Mouse (Mus musculus): ENCODE data around the gene Rnpepl1. TPM values are rescaled to one million over a fixed set of nuclear protein-coding genes. Genes with fewer than 3 reads are reported as not detected.

Gene Rnpepl1
- polyA plus RNA-seq, 2 experiments = 39.9 to 51.7 TPM

- WGBS = 82% methylated on average over 3 of the region's 3 CpGs
- TF ChIP-seq POLR2A (IDR thresholded peaks at IDR 0.05; ENCODE audit: borderline replicate concordance, extremely low read depth, insufficient read depth, insufficient read length) = no peak
Measured at GRCm38 (mm10) chr1:92893896-92894295, 16.7 kb upstream of the Rnpepl1 start.

GRCm38 (mm10) chr1:92895089-92895488 lies 15.5 kb upstream of the Rnpepl1 start:
- DNase-seq (ENCODE audit: low spot score) = peak; percentile 84
- WGBS = 17% methylated on average over 3 of the region's 3 CpGs
- no peak overlapping the region for H3K27ac ChIP-seq (replicated peaks; ENCODE audit: low read depth, low read length)
- H3K36me3 ChIP-seq (ENCODE audit: control insufficient read depth, insufficient read depth, low read length) = no peaks in the 10 kb centered on the region
- no peaks in the 10 kb centered on the region for H3K9me3 ChIP-seq (ENCODE audit: control insufficient read depth, low read length)
- H3K27me3 ChIP-seq (ENCODE audit: control insufficient read depth, insufficient read depth, low read length) = no peaks in the 10 kb centered on the region
- TF ChIP-seq POLR2A (IDR thresholded peaks at IDR 0.05; ENCODE audit: borderline replicate concordance, extremely low read depth, insufficient read depth, insufficient read length) = no peak
- no peak overlapping the region for H3K4me2 ChIP-seq (replicated peaks; ENCODE audit: low read depth, low read length, severe bottlenecking)
- H3K4me1 ChIP-seq (ENCODE audit: control insufficient read depth, insufficient read depth, low read length) = no peaks in the 10 kb centered on the region
- no peak overlapping the region for H3K9ac ChIP-seq (ENCODE audit: low read depth, low read length, severe bottlenecking)
- ATAC-seq (ENCODE audit: low FRiP score, low read depth) = peak; percentile 70; the same call in 1 of the 2 replicates
- H3K4me3 ChIP-seq (replicated peaks; ENCODE audit: low read length) = no peak overlapping the region

More at GRCm38 (mm10) chr1:92893896-92894295, 16.7 kb upstream of the Rnpepl1 start:
- Histone ChIP-seq H3K4me1 (ENCODE audit: control insufficient read depth, insufficient read depth, low read length) (no peaks in the 10 kb centered on the region), H3K9ac (ENCODE audit: low read depth, low read length, severe bottlenecking) (no peak overlapping the region), H3K4me3 (replicated peaks; ENCODE audit: low read length) (no peak overlapping the region), H3K27ac (replicated peaks; ENCODE audit: low read depth, low read length) (no peak overlapping the region), H3K4me2 (replicated peaks; ENCODE audit: low read depth, low read length, severe bottlenecking) (no peak overlapping the region), H3K9me3 (ENCODE audit: control insufficient read depth, low read length) (no peaks in the 10 kb centered on the region), H3K36me3 (ENCODE audit: control insufficient read depth, insufficient read depth, low read length) (no peaks in the 10 kb centered on the region), H3K27me3 (ENCODE audit: control insufficient read depth, insufficient read depth, low read length) (no peaks in the 10 kb centered on the region)
- ATAC-seq (ENCODE audit: low FRiP score, low read depth) (no peak), DNase-seq (ENCODE audit: low spot score) (no peak)

DNA sequence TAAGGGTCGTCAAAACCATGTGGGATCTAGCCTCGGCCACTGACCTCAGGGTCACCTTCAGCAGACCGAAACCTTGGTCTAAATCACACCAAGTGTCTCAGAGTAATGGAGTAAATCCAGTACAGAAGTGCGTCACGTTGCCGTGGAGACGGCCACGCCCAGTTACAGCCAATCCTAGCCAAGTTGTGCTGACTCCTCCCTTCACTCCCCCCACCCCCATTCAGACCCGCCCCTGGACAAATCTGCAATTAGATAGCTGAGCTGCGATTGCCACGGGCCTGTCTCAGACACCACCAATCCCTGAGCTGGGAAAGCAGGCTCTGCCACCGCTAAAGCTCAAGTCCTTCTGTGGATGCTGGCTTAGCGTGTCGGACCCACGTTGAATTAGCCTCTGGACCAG lies 7.8 kb upstream of the Rnpepl1 start, which contains the start of gene Ankmy1:
TSS of gene Ankmy1 (minus strand) at position 121 of the 400 bp plus-strand sequence.
- Histone ChIP-seq H3K36me3 (ENCODE audit: control insufficient read depth, insufficient read depth, low read length) (no peaks in the 10 kb centered on the region), H3K4me2 (replicated peaks; ENCODE audit: low read depth, low read length, severe bottlenecking) (peak within 1 kb of the TSS; percentile 39), H3K27ac (replicated peaks; ENCODE audit: low read depth, low read length) (no peak within 1 kb of the TSS), H3K4me1 (ENCODE audit: control insufficient read depth, insufficient read depth, low read length) (peaks cover 2% of the 10 kb centered on the region; the same call in 1 of the 2 replicates), H3K9me3 (ENCODE audit: control insufficient read depth, low read length) (no peaks in the 10 kb centered on the region), H3K27me3 (ENCODE audit: control insufficient read depth, insufficient read depth, low read length) (no peaks in the 10 kb centered on the region), H3K9ac (ENCODE audit: low read depth, low read length, severe bottlenecking) (no peak within 1 kb of the TSS; the same call in 1 of the 2 replicates), H3K4me3 (replicated peaks; ENCODE audit: low read length) (peak within 1 kb of the TSS; percentile 15; the same call in 1 of the 2 replicates)
- DNase-seq (ENCODE audit: low spot score) = peak; percentile 82
- WGBS = 1% methylated on average over 15 of the region's 15 CpGs
- TF ChIP-seq POLR2A (IDR thresholded peaks at IDR 0.05; ENCODE audit: borderline replicate concordance, extremely low read depth, insufficient read depth, insufficient read length) = no peak
- peak; percentile 62 for ATAC-seq (ENCODE audit: low FRiP score, low read depth)

GRCm38 (mm10) chr1:92903627-92904026 lies 7.0 kb upstream of the Rnpepl1 start:
- ATAC-seq (ENCODE audit: low FRiP score, low read depth) (no peak), DNase-seq (ENCODE audit: low spot score) (no peak)
- H3K27me3 ChIP-seq (ENCODE audit: control insufficient read depth, insufficient read depth, low read length) = no peaks in the 10 kb centered on the region
- no peak overlapping the region for H3K4me3 ChIP-seq (replicated peaks; ENCODE audit: low read length)
- no peak for TF ChIP-seq POLR2A (IDR thresholded peaks at IDR 0.05; ENCODE audit: borderline replicate concordance, extremely low read depth, insufficient read depth, insufficient read length)
- H3K27ac ChIP-seq (replicated peaks; ENCODE audit: low read depth, low read length) = no peak overlapping the region
- peaks cover 5% of the 10 kb centered on the region; the same call in 1 of the 2 replicates for H3K4me1 ChIP-seq (ENCODE audit: control insufficient read depth, insufficient read depth, low read length)
- H3K9me3 ChIP-seq (ENCODE audit: control insufficient read depth, low read length) = no peaks in the 10 kb centered on the region
- no peak overlapping the region for H3K9ac ChIP-seq (ENCODE audit: low read depth, low read length, severe bottlenecking)
- no peak overlapping the region for H3K4me2 ChIP-seq (replicated peaks; ENCODE audit: low read depth, low read length, severe bottlenecking)
- WGBS = 71% methylated on average over 4 of the region's 4 CpGs
- no peaks in the 10 kb centered on the region for H3K36me3 ChIP-seq (ENCODE audit: control insufficient read depth, insufficient read depth, low read length)

DNA sequence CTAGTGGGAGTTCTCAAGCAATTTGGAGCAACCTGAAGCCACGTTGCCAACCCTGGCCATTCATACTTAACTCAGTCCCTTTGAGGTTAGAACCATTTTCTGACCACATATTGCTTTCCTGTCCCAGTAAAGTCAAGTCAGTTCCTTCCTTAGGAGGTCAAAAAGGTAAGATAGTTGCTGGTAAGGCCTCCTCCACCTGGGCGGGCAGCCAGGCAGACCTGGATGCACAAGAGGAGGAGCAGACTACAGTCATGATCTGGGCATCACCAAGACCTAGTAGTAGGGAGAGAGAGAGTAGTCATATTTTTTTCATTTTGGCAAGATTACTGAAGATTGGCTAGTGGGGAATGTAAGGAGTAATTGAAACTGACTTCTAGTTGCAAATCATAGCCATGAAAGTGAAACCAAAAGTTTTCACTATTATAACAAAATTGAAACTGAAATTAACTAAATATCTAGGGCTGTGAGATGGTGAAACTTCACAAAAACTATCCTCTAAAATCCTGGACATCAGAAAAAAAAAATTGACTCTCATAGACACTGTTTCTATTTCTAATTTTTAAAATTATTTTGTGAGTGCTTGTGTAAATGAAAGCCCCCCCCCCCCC lies 4.8 kb upstream of the Rnpepl1 start:
- Histone ChIP-seq H3K4me3 (replicated peaks; ENCODE audit: low read length) (no peak overlapping the region), H3K9me3 (ENCODE audit: control insufficient read depth, low read length) (no peaks in the 10 kb centered on the region), H3K4me2 (replicated peaks; ENCODE audit: low read depth, low read length, severe bottlenecking) (no peak overlapping the region), H3K27me3 (ENCODE audit: control insufficient read depth, insufficient read depth, low read length) (no peaks in the 10 kb centered on the region), H3K4me1 (ENCODE audit: control insufficient read depth, insufficient read depth, low read length) (peaks cover 11% of the 10 kb centered on the region), H3K36me3 (ENCODE audit: control insufficient read depth, insufficient read depth, low read length) (no peaks in the 10 kb centered on the region), H3K27ac (replicated peaks; ENCODE audit: low read depth, low read length) (no peak overlapping the region), H3K9ac (ENCODE audit: low read depth, low read length, severe bottlenecking) (no peak overlapping the region)
- 88% methylated on average over 2 of the region's 2 CpGs for WGBS
- ATAC-seq (ENCODE audit: low FRiP score, low read depth) (no peak), DNase-seq (ENCODE audit: low spot score) (no peak)
- no peak for TF ChIP-seq POLR2A (IDR thresholded peaks at IDR 0.05; ENCODE audit: borderline replicate concordance, extremely low read depth, insufficient read depth, insufficient read length)
